Mouse (Mus musculus): ENCODE measurements around the gene Cst7. TPM values are rescaled to one million over a fixed set of nuclear protein-coding genes. Genes with fewer than 3 reads are reported as not detected.

Gene Cst7
- total RNA-seq, 2 experiments from 2014 or later: not detected

DNA sequence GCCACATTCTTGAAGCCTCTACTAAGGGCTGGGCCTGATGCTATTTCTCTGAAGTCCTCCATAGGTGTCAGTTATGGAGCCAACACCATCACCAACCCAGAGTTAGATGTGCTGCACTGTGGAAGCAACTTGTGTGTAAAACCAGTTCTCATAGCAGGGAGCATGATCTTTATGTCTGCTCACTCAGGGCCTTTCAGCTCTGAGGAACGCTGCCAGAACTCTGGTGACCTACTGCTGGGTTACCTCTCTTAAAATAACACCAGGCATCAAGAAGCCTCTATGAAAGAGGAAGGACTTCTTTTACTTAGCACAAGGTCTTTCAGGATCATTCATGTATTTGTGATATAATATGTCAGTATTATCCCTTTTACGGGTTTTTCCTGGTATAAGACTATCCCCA, 32.0 kb downstream of the Cst7 start:
- intact Hi-C loops (cut with DNase I): loop anchor here (10.0 kb wide), 2 partner anchors 303 to 893 kb away; partner anchors contain the start of genes Abhd12, Gins1 and Nsfl1c
- DNase-seq: peak; percentile 82
- no peak overlapping the region for H3K4me3 ChIP-seq
- no peak for TF ChIP-seq CTCF (IDR thresholded peaks at IDR 0.05)
- H3K27ac ChIP-seq: peak overlapping the region; percentile 82

GRCm38 (mm10) chr2:150604802-150605201, 34.6 kb downstream of the Cst7 start:
- intact Hi-C loops (cut with DNase I): loop anchor here (10.0 kb wide), 2 partner anchors 300 to 890 kb away; partner anchors contain the start of genes Abhd12, Gins1 and Nsfl1c
- DNase-seq: no peak
- no peak for TF ChIP-seq CTCF (IDR thresholded peaks at IDR 0.05)
- H3K27ac ChIP-seq: no peak overlapping the region
- H3K4me3 ChIP-seq: no peak overlapping the region

DNA sequence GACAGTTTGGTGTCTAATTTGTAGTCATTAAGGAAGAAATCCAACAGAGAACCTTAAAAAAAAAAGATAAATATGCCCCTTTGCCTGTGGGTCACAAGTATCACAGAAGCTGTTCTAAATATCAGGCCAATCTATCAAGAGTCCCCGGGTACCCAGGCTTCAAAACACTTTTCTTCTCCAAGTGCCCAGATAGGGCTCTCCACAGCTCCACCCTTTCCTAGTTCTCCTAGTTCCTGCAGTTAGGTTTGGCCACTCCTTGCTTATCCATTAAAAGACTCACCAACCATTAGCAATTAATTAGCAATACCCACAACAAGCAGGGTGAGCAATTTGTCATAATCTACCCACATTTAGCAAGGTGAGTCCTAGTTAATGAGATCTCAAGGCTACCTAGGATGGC, 36.9 kb downstream of the Cst7 start:
- H3K4me3 ChIP-seq: peak overlapping the region; percentile 93
- intact Hi-C loops (cut with DNase I): loop anchor here (10.0 kb wide), 2 partner anchors 298 to 888 kb away; partner anchors contain the start of genes Abhd12, Gins1 and Nsfl1c
- no peak overlapping the region for H3K27ac ChIP-seq
- no peak for DNase-seq
- no peak for TF ChIP-seq CTCF (IDR thresholded peaks at IDR 0.05)

- 0 out of 2 replicates have a peak, but pooled peaks have one; percentile 10 for TF ChIP-seq CTCF (IDR thresholded peaks at IDR 0.05)
- peak within 1 kb of the TSS; percentile 93 for H3K4me3 ChIP-seq
- peak within 1 kb of the TSS; percentile 89 for H3K27ac ChIP-seq
- intact Hi-C loops (cut with DNase I): loop anchor here (2.0 to 10.0 kb wide), 3 partner anchors 141 to 887 kb away; partner anchors contain the start of genes Abhd12, Entpd6, Gins1 and Nsfl1c
- DNase-seq: peak; percentile 98
These were observed 38.0 kb downstream of the Cst7 start, which contains the start of gene Apmap for GRCm38 (mm10) chr2:150608087-150608799. Apmap (minus strand) TSS chr2:150608567.

- TF ChIP-seq CTCF (IDR thresholded peaks at IDR 0.05): peak; percentile 93
- Histone ChIP-seq H3K4me3 (peak overlapping the region; percentile 93), H3K27ac (peak overlapping the region; percentile 89)
- peak; percentile 32 for DNase-seq
- intact Hi-C loops (cut with DNase I): loop anchor here (1.0 to 10.0 kb wide), 4 partner anchors 66 to 886 kb away; partner anchors contain the start of genes Abhd12, Entpd6, Gins1 and Nsfl1c
These were observed 38.8 kb downstream of the Cst7 start for GRCm38 (mm10) chr2:150608872-150609560.

GRCm38 (mm10) chr2:150610097-150610496, 39.9 kb downstream of the Cst7 start:
- no peak for TF ChIP-seq CTCF (IDR thresholded peaks at IDR 0.05)
- no peak for DNase-seq
- no peak overlapping the region for H3K4me3 ChIP-seq
- intact Hi-C loops (cut with DNase I): no loop called here
- H3K27ac ChIP-seq: no peak overlapping the region

- no peak for DNase-seq
- H3K4me3 ChIP-seq: no peak overlapping the region
- intact Hi-C loops (cut with DNase I): no loop called here
These were observed 51.5 kb downstream of the Cst7 start for GRCm38 (mm10) chr2:150621698-150622097.

GRCm38 (mm10) chr2:150623957-150624356, 53.7 kb downstream of the Cst7 start:
- no peak for DNase-seq
- TF ChIP-seq CTCF (IDR thresholded peaks at IDR 0.05): no peak
- intact Hi-C loops (cut with DNase I): no loop called here
- H3K4me3 ChIP-seq: no peak overlapping the region
- H3K27ac ChIP-seq: no peak overlapping the region

More at GRCm38 (mm10) chr2:150621698-150622097, 51.5 kb downstream of the Cst7 start:
- peak overlapping the region; percentile 61 for H3K27ac ChIP-seq
- no peak for TF ChIP-seq CTCF (IDR thresholded peaks at IDR 0.05)

GRCm38 (mm10) chr2:150624926-150625325, 54.7 kb downstream of the Cst7 start:
- intact Hi-C loops (cut with DNase I): no loop called here
- no peak for DNase-seq
- TF ChIP-seq CTCF (IDR thresholded peaks at IDR 0.05): no peak

GRCm38 (mm10) chr2:150627140-150627539, 56.9 kb downstream of the Cst7 start:
- intact Hi-C loops (cut with DNase I): no loop called here
- no peak for TF ChIP-seq CTCF (IDR thresholded peaks at IDR 0.05)
- DNase-seq: no peak
- no peak overlapping the region for H3K27ac ChIP-seq
- no peak overlapping the region for H3K4me3 ChIP-seq

More at GRCm38 (mm10) chr2:150624926-150625325, 54.7 kb downstream of the Cst7 start:
- Histone ChIP-seq H3K4me3 (no peak overlapping the region), H3K27ac (no peak overlapping the region)

Other genes starting within 250 kb of the Cst7 start
- 1 to 10 TPM in 1 of 2 experiments, not detected in 1; 1.1 TPM for gene Gm10130, start 246.7 kb upstream of the Cst7 start, total RNA-seq (2021)
- 1 to 10 TPM in 1 of 2 experiments, under 1 TPM in 1; 0.92 to 1.6 TPM for gene 3300002I08Rik, start 207.7 kb upstream of the Cst7 start, total RNA-seq (2021)
- gene Zfp442, start 118.9 kb upstream of the Cst7 start, total RNA-seq (2021): 1 to 10 TPM; 1.7 to 2.3 TPM
- gene Zfp345, start 85.3 kb upstream of the Cst7 start, total RNA-seq (2021): under 1 TPM in 1 of 2 experiments, not detected in 1; 0.14 TPM
- 10 to 100 TPM; 16.8 to 21.4 TPM for gene Apmap, start 38.2 kb downstream of the Cst7 start, total RNA-seq (2021)
- gene Acss1, start 98.1 kb downstream of the Cst7 start, total RNA-seq (2021): 10 to 100 TPM; 12.9 to 38.7 TPM
- gene Vsx1, start 118.9 kb downstream of the Cst7 start, total RNA-seq (2021): not detected
- 1 to 10 TPM; 7.4 to 8.3 TPM for gene Entpd6, start 178.6 kb downstream of the Cst7 start, total RNA-seq (2021)
- gene Pygb, start 216.3 kb downstream of the Cst7 start, total RNA-seq (2021): 1 to 10 TPM; 4.9 to 5.5 TPM

All from gastrocnemius, adult 2 months (tissue).